Mouse (Mus musculus) spleen, adult 2 months (tissue): ENCODE measurements around the gene Cs.

Source experiments
- CTCF ChIP-seq: fragments of 200-500 bp; IDR thresholded peaks from 2 replicates; pipeline ENCODE4 v1.5.1; 2011; ENCODE audit warnings: mild to moderate bottlenecking, inconsistent platforms; ENCODE audit not compliant: insufficient read depth, insufficient read length, insufficient replicate concordance; ENCODE audit errors: extremely low read depth
- POLR2A ChIP-seq: fragments of 200-500 bp; IDR thresholded peaks from 2 replicates; pipeline ENCODE4 v1.6.1; 2011; ENCODE audit warnings: low read depth, low read length, inconsistent platforms

DNA sequence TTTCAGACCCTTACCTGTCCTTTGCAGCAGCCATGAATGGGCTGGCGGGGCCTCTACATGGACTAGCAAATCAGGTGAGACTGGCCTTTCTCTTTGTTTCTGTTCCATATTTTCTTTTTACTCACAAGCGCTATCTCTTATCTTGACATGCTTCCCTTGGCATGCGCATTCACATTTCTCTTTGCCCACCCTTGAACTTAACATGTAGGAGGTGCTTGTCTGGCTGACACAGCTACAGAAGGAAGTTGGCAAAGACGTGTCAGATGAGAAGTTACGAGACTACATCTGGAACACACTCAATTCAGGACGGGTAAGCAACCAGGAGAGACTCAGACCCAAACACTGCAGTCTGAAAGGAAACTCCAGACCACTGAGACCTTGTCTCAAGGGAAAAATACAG, 21.7 kb downstream of the Cs start:
- no peak for TF ChIP-seq POLR2A
- no peak for TF ChIP-seq CTCF
